Mouse (Mus musculus): ENCODE measurements around the gene Slc38a4.

Gene Slc38a4

GRCm38 (mm10) chr15:96963318-96963717 lies 92.4 kb downstream of the Slc38a4 start:
- DNase-seq: no peak

GRCm38 (mm10) chr15:96960343-96960742 lies 95.4 kb downstream of the Slc38a4 start:
- no peak for DNase-seq

GRCm38 (mm10) chr15:96959247-96959646 lies 96.5 kb downstream of the Slc38a4 start:
- no peak for DNase-seq

GRCm38 (mm10) chr15:96956699-96957098 lies 99.1 kb downstream of the Slc38a4 start:
- DNase-seq: no peak

GRCm38 (mm10) chr15:96954389-96954788 lies 101.4 kb downstream of the Slc38a4 start:
- DNase-seq: no peak

GRCm38 (mm10) chr15:96953938-96954238 lies 101.9 kb downstream of the Slc38a4 start:
- DNase-seq: no peak

- DNase-seq: peak; percentile 46 to 54
Observed at GRCm38 (mm10) chr15:96953112-96953937, 102.4 kb downstream of the Slc38a4 start.

GRCm38 (mm10) chr15:96952488-96952887 lies 103.3 kb downstream of the Slc38a4 start:
- no peak for DNase-seq

GRCm38 (mm10) chr15:96951783-96952182 lies 104.0 kb downstream of the Slc38a4 start:
- DNase-seq: no peak

GRCm38 (mm10) chr15:96948471-96948870 lies 107.3 kb downstream of the Slc38a4 start:
- DNase-seq: peak; percentile 22 to 24
